10 mouse cellular contexts compared by ENCODE assay signal in genomic region chr17:84115957-84116339, GRCm38 (mm10).
DNase-seq lines count a peak whose midpoint lies in the region; ATAC-seq and TF ChIP-seq lines count a peak whose summit lies in the region.
"Had no signal": no experiment of that assay in that cellular context is flagged by ENCODE, and none has a peak within 500 bp of the region (broad histone marks: within the 10 kb centered on the region; RNA-seq: fewer than 3 reads in every experiment).

No protein-coding gene starts in this region.

- WGBS in heart, embryonic 15.5 days = 49% methylated on average over 3 of the region's 3 CpGs
- 69% methylated on average over 3 of the region's 3 CpGs for WGBS in neural tube, embryonic 14.5 days
- WGBS in neural tube, embryonic 15.5 days = 61% methylated on average over 3 of the region's 3 CpGs

- no peaks in the 10 kb centered on the region for H3K36me3 ChIP-seq in heart, embryonic 15.5 days
- no peaks in the 10 kb centered on the region for H3K36me3 ChIP-seq in neural tube, embryonic 14.5 days (ENCODE audit: control insufficient read depth, insufficient read depth, low read length)
- H3K36me3 ChIP-seq in neural tube, embryonic 15.5 days = no peaks in the 10 kb centered on the region
- H3K36me3 ChIP-seq in myocyte (ENCODE audit: control insufficient read depth, insufficient read depth) = no peaks in the 10 kb centered on the region
- H3K36me3 ChIP-seq: lung, embryonic 15.5 days had no signal

- H3K27ac ChIP-seq in heart, embryonic 15.5 days = peak overlapping the region; percentile 18; the same call in 1 of the 2 replicates
- no peak overlapping the region for H3K27ac ChIP-seq in neural tube, embryonic 14.5 days (ENCODE audit: low read depth, low read length)
- no peak overlapping the region; the same call in 1 of the 2 replicates for H3K27ac ChIP-seq in neural tube, embryonic 15.5 days (replicated peaks)
- peak overlapping the region; percentile 40; the same call in 1 of the 2 replicates for H3K27ac ChIP-seq in brown adipose tissue, adult 24 weeks (replicated peaks; ENCODE audit: low read depth, low read length)
- H3K27ac ChIP-seq: lung, embryonic 15.5 days had no signal

- H3K4me3 ChIP-seq in heart, embryonic 15.5 days = no peak overlapping the region
- H3K4me3 ChIP-seq in neural tube, embryonic 14.5 days (ENCODE audit: low read depth, low read length) = no peak overlapping the region
- H3K4me3 ChIP-seq in neural tube, embryonic 15.5 days (replicated peaks) = no peak overlapping the region
- H3K4me3 ChIP-seq in brown adipose tissue, adult 24 weeks (ENCODE audit: insufficient read depth, low read depth, low read length) = no peak overlapping the region
- no peak overlapping the region for H3K4me3 ChIP-seq in myocyte
- H3K4me3 ChIP-seq: lung, embryonic 15.5 days had no signal

- H3K9ac ChIP-seq in heart, embryonic 15.5 days = no peak overlapping the region
- no peak overlapping the region for H3K9ac ChIP-seq in neural tube, embryonic 14.5 days (replicated peaks; ENCODE audit: low read depth, low read length)
- H3K9ac ChIP-seq in neural tube, embryonic 15.5 days (replicated peaks) = no peak overlapping the region
- H3K9ac ChIP-seq: lung, embryonic 15.5 days had no signal

- ATAC-seq in heart, embryonic 15.5 days (replicated peaks; ENCODE audit: insufficient number of reproducible peaks, insufficient read depth, low FRiP score, low read depth) = no peak
- ATAC-seq in neural tube, embryonic 14.5 days (ENCODE audit: low read depth) = peak; percentile 35; the same call in 1 of the 2 replicates
- no peak for ATAC-seq in neural tube, embryonic 15.5 days (ENCODE audit: low FRiP score)

- no peak overlapping the region for H3ac ChIP-seq in myocyte (ENCODE audit: control insufficient read depth, insufficient read length)

- TF ChIP-seq POLR2A in myocyte (IDR thresholded peaks at IDR 0.05; ENCODE audit: insufficient read length, low read depth) = no peak

- H3K9me3 ChIP-seq in heart, embryonic 15.5 days (replicated peaks) = no peaks in the 10 kb centered on the region
- H3K9me3 ChIP-seq in neural tube, embryonic 14.5 days (ENCODE audit: control insufficient read depth, low read length) = no peaks in the 10 kb centered on the region
- H3K9me3 ChIP-seq in neural tube, embryonic 15.5 days (replicated peaks) = no peaks in the 10 kb centered on the region
- H3K9me3 ChIP-seq: lung, embryonic 15.5 days had no signal

- intact Hi-C loops in heart, postnatal 10 days (cut with DNase I) = loop anchor here (2.0 to 5.0 kb wide), 3 partner anchors 87 to 266 kb away; no protein-coding TSS in a partner anchor

- no peak for DNase-seq in heart, postnatal 10 days
- DNase-seq in c-Kit-positive CD71-positive TER-119-positive erythroid progenitor cells, embryonic 14.5 days (ENCODE audit: low spot score) = no peak
- no peak for DNase-seq in urinary bladder, adult 2 months (ENCODE audit: low spot score)
- DNase-seq: kidney, adult 9 months had no signal

- H3K4me2 ChIP-seq in heart, embryonic 15.5 days = no peak overlapping the region
- H3K4me2 ChIP-seq in neural tube, embryonic 14.5 days (ENCODE audit: low read depth, low read length) = no peak overlapping the region
- no peak overlapping the region for H3K4me2 ChIP-seq in neural tube, embryonic 15.5 days
- H3K4me2 ChIP-seq in myocyte (ENCODE audit: low read depth) = peak overlapping the region; percentile 64
- H3K4me2 ChIP-seq: lung, embryonic 15.5 days had no signal

- H3K27me3 ChIP-seq in heart, embryonic 15.5 days = no peaks in the 10 kb centered on the region
- H3K27me3 ChIP-seq in neural tube, embryonic 14.5 days (ENCODE audit: control insufficient read depth, insufficient read depth, low read length) = no peaks in the 10 kb centered on the region
- H3K27me3 ChIP-seq in neural tube, embryonic 15.5 days (replicated peaks) = no peaks in the 10 kb centered on the region
- H3K27me3 ChIP-seq in myocyte (ENCODE audit: control insufficient read depth, insufficient read depth, insufficient read length) = no peaks in the 10 kb centered on the region
- H3K27me3 ChIP-seq: lung, embryonic 15.5 days had no signal

- peaks cover 39% of the 10 kb centered on the region for H3K4me1 ChIP-seq in heart, embryonic 15.5 days (replicated peaks)
- 0 out of 2 replicates have a peak, but pooled peaks cover 3% of the 10 kb centered on the region for H3K4me1 ChIP-seq in neural tube, embryonic 14.5 days (ENCODE audit: control insufficient read depth, insufficient read depth, low read length)
- peaks cover 15% of the 10 kb centered on the region for H3K4me1 ChIP-seq in neural tube, embryonic 15.5 days
- peaks cover 40% of the 10 kb centered on the region for H3K4me1 ChIP-seq in brown adipose tissue, adult 24 weeks (ENCODE audit: control insufficient read depth, insufficient read depth, insufficient read length, low read length)

- no peaks in the 10 kb centered on the region for H3K79me2 ChIP-seq in myocyte (ENCODE audit: control insufficient read depth, insufficient read depth)

TF ChIP-seq in myocyte, 11 proteins besides CTCF, POLR2A, EP300 and RAD21:
- TF ChIP-seq E2F4 (IDR thresholded peaks at IDR 0.05; ENCODE audit: insufficient read depth) (no peak), MAX (IDR thresholded peaks at IDR 0.05; ENCODE audit: low read depth) (no peak), SRF (IDR thresholded peaks at IDR 0.05; ENCODE audit: control insufficient read depth, insufficient read length, low read depth) (no peak), TCF12 (IDR thresholded peaks at IDR 0.05; ENCODE audit: insufficient read depth, poor library complexity, severe bottlenecking) (no peak), MYOD1 (IDR thresholded peaks at IDR 0.05; ENCODE audit: control insufficient read depth in 1 of 3, insufficient read length in 2 of 3, low read depth in 2 of 3) (no peak), USF1 (IDR thresholded peaks at IDR 0.05; ENCODE audit: low read depth) (no peak), TCF3 (IDR thresholded peaks at IDR 0.05; ENCODE audit: insufficient read length, low read depth) (no peak), CEBPB (IDR thresholded peaks at IDR 0.05; ENCODE audit: insufficient read depth, poor library complexity, severe bottlenecking) (no peak), REST (IDR thresholded peaks at IDR 0.05; ENCODE audit: insufficient read depth, insufficient read length) (no peak), MYOG (IDR thresholded peaks at IDR 0.05; ENCODE audit: control insufficient read depth in 1 of 3, insufficient read depth in 1 of 3, insufficient read length in 2 of 3, low read depth in 2 of 3) (no peak), POLR2AphosphoS2 (IDR thresholded peaks at IDR 0.05; ENCODE audit: insufficient read length, low read depth) (no peak)
TF ChIP-seq in myocyte: peak in this region for 0.

Comparison
In these comparisons a context has a peak if more than half of its experiments do, and no peak if none do; other contexts are left out.
1. H3K27ac ChIP-seq: peak in heart, embryonic 15.5 days (single experiment) and brown adipose tissue, adult 24 weeks (single experiment); none in neural tube, embryonic 14.5 days (single experiment) and neural tube, embryonic 15.5 days (single experiment).